Mouse (Mus musculus): ENCODE data around the gene Tanc1.

Tanc1 gene

DNA sequence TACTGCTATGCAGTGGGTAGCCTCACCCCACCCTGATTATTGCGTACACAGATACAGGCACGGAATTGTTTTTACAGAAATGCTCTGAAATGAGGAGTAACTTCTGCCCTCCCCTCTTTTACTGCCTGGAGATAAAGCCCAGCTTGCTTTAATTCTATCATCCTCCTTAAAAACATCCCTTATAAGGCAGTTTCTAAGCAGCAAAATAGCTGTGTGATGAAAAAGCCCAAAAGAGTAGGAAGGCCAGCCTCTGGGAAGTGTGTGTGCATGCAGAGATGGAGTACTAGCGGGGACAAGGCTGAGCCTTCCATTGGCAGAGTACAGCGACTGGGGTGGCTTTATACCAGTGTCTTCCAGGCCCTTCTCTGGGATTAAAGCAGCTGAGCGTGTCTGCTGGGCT is 140.9 kb downstream of the Tanc1 start:
- no peak for DNase-seq (ENCODE audit: extremely low read depth, low read depth)

DNA sequence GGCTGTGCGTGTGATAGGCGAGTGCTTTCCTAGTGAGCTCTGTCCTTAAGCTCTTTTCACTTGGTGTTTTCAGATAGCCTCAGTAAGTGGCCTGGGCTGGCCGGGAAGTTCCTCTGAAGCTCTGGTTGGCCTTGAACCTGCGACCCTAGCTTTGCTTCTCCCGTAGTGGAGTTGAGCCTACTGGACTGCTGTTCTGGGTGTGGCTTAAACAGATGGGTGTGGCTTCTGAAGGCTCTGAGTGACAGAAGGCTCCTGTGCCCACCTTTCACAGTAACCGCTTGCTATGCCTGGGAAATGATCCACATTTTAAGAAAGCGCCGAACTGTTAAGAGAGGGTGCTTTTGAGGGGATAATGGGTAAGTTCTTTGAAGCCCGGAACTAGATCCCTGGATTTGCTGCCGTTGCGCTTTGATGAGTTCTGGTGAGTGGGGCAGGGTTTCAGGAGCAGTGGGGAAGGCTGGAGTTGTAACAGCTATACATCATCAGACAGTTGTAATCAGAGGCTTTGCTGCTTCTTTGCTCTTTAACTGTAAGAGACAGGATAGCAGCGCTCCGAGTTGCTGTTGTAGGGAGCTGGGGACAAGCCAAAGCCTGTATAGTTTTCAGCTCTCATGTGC is 144.4 kb downstream of the Tanc1 start:
- DNase-seq (ENCODE audit: extremely low read depth, low read depth): no peak

DNA sequence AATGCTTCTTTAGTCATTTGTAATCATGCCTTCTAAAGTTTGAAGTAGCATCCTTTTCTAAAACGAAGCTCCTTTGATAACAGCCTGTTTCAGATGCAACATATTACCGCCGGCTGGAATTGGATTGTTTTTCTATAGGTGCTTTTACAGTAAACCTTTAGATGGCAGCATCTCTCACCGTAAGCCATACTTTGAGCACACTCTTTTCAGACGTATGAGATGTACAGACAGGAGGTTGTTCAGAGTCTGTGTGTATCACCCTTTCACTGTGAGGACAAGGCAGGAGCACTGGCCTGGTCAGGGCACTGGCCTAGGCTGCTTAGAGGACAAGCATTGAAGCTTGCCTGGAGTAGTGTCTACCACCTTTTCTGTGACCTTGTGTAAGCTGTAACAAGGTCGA is 145.2 kb downstream of the Tanc1 start:
- DNase-seq (ENCODE audit: extremely low read depth, low read depth): no peak

DNA sequence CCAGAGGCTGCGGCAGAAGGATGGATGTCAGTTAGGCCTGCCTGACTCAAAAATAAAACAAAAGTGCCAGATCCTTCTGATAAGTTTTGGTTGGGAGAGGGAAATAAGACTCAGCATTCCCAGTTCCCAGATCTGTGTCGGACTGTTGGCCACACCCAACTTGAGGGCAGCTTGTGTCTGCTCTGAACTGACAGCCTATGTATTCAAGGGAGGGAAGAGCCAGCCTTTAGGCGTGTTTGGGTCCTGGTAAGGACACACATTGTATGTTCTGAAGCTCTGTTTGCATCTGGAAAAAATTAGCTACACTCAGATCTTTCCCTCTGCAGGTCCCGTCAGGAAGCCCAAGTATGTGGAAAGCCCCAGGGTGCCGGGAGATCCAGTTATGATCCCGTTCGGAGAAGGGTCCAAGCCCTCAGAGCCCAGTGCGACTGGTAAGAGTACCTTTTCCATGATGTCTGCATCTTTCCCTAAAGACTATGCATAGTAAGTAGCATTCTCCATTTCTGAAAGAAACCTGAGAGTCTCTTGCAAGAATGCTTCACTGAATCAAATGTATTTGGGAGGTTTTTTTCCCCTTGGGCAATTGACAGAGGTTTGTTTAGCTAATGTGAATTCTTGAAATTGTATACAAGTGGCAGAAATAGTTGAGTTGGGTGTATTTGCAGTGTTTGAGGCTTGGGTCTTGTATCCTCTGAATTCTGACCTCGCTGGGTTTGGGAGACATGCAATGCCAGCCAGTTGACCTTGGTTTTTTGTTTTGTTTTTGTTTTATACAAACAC is 146.5 kb downstream of the Tanc1 start:
- DNase-seq (ENCODE audit: extremely low read depth, low read depth): no peak

DNA sequence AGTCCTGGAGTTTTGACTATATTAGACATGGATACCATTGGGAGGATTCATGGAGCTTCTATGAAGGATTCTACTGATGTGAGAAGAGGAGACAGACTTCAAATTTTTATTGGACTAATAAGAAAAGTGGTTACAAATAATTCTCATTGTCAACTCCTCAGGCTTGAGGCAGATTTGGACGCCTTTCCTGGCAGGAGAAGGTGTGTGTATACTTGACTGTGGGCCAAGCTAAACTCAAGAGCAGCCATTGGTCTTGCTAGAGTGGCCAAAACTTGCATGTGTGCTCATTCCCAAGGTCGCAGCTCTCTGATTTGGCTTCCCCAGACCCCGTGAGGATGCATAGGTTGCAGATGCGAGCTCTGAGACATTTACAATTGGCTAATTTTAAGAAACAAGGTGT is 148.9 kb downstream of the Tanc1 start:
- DNase-seq (ENCODE audit: extremely low read depth, low read depth): no peak

DNA sequence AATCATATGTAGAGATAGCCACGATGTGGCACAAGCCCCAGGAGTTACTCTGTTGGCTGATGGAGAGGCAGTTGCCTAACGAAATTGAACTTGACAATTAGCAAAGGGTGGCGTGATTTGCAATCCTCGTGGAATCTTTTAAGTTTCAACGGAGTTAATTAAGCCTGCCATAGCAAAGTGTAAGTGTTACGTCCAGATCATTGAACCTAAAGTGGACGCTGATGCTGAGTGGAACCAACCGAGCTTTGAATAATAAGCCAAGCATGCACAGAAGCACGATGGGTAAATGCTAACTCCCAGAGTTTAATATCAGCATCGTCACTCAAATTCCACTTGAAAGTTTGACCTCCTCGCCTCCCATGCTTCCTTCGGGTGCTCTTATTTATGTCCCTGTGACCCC is 149.3 kb downstream of the Tanc1 start:
- DNase-seq (ENCODE audit: extremely low read depth, low read depth): no peak

DNA sequence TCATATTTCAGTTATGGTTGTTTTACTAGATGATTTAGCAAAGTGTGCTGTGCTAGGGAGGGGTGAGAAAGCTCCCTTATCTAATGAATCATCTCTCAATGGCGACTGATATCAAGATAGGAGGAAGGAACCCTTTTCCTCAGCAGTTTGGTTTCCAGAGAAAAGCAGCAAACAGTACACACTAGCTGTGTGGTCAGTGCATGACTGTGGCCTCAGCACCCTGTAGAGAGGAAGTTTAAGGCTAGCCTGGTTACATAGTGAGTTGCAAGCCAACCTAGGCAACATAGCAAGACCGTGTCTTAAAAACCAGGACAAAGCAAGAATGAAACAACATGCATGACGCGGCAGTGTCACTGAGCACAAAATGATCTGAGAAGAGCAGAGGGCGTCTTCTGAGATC is 150.4 kb downstream of the Tanc1 start:
- no peak for DNase-seq (ENCODE audit: extremely low read depth, low read depth)

DNA sequence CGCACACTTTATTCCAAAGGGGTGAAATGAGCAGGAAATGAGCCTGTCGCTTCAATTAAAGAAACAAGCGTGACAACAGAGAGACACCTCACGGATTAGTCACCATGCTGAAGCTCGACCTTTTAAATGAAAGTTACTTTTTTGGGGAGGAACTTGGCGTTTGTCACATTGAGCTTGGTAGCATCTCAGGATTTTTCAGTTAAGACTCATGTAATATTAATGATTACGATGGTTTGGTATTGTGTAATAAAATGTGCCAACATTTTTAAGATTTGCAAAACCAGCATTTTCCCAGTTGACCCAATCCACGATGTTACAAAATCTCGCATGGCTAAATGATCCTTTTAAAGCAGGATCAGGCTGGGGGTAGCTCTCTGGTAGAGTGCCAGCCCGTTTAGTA is 153.8 kb downstream of the Tanc1 start:
- DNase-seq (ENCODE audit: extremely low read depth, low read depth): no peak

DNA sequence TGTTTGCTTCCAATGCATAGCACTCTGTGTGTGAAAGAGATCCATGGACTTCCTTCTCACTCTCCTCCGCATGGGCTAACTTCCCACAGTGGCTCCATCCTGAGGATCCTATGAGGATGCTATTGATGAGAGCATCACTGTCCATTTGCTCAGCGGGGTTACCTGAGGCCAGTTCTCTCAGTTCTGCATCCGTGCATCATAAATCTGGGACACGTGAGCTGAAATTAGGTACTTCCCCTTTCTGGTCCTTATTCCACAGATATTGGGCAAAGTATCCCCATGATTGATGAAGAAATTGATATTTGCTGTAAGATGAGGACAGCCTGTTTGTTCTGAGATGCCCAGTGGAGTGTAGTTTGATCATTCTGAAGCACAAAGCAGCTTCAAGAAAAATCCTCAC is 156.1 kb downstream of the Tanc1 start:
- no peak for DNase-seq (ENCODE audit: extremely low read depth, low read depth)

DNA sequence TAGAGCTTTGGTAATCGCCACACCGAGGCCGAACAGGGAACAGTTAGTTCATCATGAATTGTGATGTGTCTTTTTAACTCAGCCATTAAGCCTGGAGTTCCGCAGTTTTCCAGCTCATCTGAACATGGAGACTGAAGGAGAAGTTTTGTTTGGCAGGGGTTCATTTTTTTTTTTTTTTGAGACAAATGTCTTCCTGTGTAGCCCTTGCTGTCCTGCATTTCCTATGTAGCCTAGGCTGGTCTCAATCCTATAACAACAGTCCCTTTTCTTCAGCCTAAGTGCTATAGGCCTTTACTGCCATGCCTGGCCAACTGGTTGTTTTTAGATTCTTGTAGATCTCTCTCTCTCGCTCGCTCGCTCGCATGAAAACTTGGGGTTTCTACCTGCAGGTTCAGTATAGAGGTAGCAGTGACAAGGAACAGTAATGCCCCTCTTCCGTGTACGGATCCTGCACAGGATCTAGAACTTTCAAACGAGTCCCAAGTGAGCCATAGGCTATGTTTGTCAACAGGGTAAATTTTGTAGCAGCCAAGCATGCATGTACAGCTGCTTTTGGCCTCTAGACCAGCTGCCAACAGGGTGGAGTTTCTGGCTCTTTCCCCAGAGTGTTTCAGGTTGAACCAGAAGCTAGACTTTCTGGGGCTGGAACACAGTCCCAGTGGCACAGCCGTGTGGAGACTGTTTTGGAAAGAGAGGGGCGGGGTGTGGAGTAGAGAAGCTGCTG is 157.0 kb downstream of the Tanc1 start:
- no peak for DNase-seq (ENCODE audit: extremely low read depth, low read depth)

DNA sequence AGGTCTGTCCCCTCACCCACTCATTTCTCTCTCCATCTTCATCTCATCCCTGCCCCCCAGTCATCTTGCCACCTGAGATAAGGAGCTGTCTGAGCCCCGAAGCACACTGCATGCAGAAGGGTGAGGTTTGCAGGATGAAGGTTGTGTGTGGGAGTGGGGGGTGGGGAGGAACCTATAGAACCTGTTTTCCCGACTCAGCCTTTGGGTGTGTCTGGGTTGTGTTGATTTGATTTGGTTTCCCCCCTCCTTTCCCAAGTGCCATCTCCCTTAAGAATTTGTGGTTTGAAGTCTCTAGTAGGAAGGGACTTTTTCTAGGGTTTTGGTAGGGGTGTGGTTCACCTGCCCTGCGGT is 157.5 kb downstream of the Tanc1 start:
- no peak for DNase-seq (ENCODE audit: extremely low read depth, low read depth)

DNA sequence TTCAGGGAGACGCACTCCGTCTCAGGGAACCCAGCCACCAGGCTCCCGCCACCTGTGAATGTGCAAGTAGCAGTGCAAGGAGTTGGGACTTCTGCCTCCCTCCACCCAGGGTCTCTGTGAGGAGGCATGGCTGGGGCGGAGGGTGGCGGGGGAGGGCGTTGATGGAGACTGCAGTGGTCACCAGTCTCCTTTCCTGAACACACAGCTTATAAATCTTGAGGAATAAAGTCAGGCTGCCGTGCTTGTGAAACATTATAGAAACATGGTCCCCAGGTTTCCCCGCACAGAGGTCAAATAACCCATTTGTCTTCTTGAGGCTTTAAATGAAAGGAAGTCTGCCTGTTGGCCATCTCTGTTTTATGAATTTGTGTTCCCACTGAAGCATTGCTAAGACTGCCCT is 159.9 kb downstream of the Tanc1 start:
- no peak for DNase-seq (ENCODE audit: extremely low read depth, low read depth)

DNA sequence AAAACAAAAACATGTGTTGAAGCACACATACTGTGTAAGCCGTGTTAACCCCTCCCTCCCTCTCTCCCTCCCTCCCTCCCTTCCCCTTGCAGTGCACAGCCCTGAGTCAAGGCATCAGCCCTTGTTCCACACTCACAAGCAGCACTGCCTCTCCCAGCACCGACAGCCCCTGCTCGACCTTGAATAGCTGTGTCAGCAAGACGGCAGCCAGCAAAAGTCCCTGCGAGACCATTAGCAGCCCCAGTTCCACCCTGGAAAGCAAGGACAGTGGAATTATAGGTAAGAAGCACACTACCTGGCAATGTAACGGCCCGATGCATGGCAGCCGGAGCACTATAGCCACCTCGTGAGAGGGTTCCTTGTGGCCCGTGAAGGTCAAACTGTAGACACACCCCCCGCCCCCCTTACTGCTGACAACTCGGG is 160.4 kb downstream of the Tanc1 start:
- no peak for DNase-seq (ENCODE audit: extremely low read depth, low read depth)

DNA sequence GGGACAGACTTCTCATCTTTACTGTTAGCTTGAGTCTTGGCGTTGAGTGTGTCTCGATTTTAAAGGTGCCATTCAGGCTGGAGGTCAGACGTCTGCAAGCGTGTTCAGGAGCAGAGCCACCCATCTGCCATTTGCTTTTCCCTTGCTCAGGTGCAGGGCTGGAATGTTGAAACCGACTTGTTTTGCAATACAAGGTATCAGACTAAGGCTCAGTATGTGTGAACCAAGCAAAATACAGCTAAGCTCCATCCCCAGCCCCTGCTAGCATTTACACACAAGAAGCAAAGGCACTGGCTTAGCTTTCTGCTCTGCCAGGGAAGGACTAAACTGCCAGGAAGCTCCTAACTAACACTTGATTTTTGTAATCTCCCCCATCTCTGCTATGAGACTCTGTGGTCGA is 162.5 kb downstream of the Tanc1 start:
- no peak for DNase-seq (ENCODE audit: extremely low read depth, low read depth)

DNA sequence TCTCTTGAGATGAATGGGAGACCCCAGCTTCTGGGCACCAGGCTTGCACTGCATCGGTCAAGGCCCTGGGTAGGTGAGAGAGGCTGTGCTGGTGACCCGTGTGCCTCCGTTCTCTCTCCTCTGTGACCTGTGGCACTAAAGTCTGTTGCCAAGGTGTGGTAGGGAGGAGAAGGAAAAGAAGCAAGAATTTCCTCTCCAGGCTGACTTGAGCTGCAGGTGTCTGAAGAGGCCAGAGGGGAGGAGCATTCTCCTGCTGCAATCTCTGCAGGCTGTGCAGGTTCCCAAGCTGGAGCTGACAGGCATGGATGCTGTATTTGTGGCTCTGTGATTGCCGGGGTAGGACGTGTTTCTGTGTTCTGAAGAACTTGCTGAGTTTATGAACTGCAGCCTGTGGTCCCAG is 163.3 kb downstream of the Tanc1 start:
- DNase-seq (ENCODE audit: extremely low read depth, low read depth): no peak

DNA sequence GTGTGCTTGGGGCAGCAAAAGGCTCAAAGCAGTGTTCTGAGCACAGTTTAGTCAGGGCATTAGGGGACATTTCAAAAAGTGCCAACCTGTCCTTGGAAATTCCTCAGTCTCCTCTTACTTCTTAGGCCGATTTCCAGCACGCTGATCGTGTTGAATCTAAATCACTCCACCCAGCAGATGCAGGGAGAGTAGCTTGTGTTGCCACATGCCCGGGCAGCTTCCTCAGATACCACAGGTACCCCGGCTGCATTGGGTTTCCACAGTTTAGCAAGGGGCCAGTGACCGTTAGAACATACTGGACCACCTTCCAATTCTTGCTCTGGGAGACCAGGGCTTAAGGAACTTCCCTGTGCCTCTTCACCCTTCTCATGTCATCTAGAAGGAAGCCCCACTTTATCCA is 164.0 kb downstream of the Tanc1 start:
- no peak for DNase-seq (ENCODE audit: extremely low read depth, low read depth)

DNA sequence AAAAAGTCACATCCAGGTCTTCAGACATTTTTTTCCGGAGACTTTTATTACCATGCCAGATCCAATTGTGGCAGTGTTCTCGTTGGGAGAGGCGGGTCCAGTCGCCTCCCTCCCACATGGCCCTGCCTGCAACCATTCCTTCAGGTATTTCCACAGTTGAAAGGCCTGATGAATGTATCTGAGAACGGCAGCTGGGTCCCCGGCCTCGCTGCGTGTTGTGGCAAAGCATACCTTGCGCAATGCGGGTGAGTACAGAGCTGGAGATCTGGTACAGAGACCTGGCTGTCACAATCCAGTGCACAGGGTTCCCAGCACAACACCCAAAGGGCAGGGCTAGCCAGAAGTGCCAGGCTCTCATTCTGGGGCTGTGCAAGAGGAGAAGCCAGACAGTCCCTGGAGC is 167.5 kb downstream of the Tanc1 start:
- no peak for DNase-seq (ENCODE audit: extremely low read depth, low read depth)

DNA sequence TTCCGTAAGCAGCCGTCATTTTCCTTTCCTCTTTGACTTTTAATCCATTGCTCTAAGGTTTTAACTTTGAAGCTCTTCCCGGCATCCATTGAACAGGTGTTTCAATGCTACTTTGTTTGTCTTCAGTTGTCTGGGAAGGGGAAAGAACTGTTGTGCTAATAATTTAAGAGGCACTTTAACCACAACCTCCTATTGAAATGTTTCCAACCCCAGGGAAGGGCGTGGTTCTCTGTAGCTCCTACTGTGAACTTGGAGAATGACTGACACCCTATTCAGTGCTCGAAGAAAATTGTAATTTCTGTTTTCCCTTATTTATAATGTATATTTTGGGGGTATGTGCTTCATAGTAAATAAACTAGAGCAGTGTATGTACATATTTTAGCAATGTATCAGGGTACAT is 168.4 kb downstream of the Tanc1 start:
- DNase-seq (ENCODE audit: extremely low read depth, low read depth): no peak

DNA sequence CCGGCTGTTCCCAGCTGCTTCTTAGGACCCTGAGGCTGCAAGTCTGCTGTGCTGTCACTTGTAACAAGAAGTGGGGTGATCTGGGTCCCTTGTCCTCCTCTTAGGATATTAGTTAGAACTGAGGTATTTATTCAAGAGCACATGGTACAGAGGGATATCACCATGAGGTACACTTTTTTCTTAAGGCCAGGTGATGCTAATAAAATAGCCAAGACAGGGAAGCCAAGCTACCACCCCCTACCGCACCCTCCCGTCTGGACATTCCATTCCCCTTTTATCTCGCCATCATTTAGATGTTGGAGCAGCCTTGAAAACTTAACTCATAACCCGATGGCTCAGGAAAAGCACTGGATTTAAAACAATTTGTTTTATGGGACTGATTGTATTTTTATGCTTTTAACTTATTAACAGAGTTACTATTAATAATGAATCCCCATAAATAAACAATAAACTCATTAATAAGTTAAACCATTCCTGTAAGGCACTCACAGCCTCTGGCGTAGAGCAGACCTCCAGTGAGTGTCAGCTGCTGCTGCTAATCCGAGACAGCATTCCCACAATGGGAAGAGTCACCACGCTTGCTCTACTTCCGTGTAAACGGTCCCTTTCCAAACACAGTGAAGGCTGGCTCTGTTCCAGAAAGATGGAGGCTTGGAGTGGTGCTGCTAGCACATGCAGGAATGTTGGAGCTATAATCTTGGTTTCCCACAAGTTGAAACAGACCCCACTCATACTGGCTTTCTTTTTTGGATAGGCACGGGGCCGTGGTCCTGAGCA is 171.4 kb downstream of the Tanc1 start:
- no peak for DNase-seq (ENCODE audit: extremely low read depth, low read depth)

DNA sequence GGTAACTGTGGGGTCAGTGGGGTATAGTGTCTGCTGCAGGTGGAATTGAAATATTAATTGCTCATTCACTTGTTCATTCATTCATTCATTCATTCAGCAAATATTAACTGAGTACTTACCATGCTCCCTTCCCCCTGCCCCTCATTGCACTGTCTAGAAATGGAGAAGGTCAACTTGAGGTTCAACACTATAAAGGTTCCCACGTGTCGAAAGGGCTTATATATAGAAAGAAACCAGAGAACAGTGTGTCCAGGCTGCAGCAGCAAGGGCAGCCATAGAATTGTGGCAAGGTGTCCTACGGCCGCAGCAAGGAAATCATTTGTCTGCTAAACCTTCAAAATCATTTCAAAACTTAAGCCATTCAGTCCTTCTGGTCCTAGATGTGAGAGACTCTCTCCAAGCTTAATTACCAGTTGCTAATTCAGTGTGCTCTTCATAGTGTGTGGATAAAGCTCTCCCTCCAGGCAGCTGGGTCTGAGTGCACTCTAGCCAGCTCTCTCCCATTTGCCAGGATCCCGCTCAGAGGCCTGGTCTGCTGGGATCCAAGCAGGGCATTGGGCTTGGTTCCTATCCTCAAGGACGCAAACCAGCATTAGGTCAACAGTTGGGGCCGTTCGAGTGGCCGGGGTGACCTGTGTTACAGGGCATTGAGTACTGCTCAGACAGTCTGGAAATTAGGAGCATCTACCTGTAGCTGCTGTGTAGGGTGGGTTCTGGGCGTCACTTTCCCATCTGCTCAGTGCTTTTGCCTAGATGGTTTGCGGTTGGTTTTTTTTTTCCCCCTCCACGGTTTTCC is 172.2 kb downstream of the Tanc1 start:
- no peak for DNase-seq (ENCODE audit: extremely low read depth, low read depth)

DNA sequence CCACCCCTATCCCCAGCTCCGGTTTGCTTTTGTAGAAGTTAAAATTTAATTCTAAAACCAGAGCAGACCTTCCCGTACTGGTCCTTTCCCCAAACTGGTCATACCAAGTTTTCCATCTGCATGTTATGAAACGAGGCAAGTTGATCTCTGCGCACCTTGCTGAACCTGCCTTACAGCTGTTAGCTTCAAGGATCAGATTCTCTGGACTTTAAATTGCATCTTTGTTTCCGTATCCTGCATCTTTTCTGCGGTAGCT is 172.7 kb downstream of the Tanc1 start:
- DNase-seq (ENCODE audit: extremely low read depth, low read depth): no peak

DNA sequence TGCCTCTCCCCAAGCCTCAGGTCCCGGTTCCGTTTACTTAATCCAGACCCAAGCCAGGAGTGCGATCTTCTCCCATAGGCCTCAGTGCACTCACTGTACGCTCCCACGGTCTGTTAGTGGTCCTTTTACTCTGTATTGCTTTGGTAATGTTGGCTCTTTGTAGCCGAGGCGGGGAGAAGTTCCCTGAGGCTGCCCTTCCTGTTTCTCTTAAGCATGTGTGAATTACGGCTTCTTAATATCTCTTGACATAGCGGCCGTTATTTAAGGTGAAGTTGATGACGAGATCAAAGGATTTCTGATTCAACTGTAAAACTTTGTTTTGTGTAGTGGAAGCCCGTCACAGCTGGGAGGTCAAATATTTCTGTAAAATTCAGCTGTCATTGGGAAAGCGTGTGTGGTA is 173.8 kb downstream of the Tanc1 start:
- no peak for DNase-seq (ENCODE audit: extremely low read depth, low read depth)
